Mouse (Mus musculus) embryonic stem cell, embryonic (primary cell): ENCODE data around the gene Slc25a39.

Experiments
- CTCF ChIA-PET, 4 experiments: fragments of 300-600 bp in 2 of 4; fragments of 350-600 bp in 2 of 4; sonication (Branson Sonifier 250); formaldehyde crosslinking; loops; one replicate each; lab custom pipeline; 2022; ENCODE audit warnings: inconsistent platforms in 2 of 4; lab: Charles Lee
- POLR2A ChIA-PET, 4 experiments: fragments of 300-600 bp in 2 of 4; fragments of 350-600 bp in 2 of 4; sonication (Branson Sonifier 250); formaldehyde crosslinking; loops; one replicate each; lab custom pipeline; 2022; ENCODE audit warnings: antibody characterized with exemption in 4 of 4, inconsistent platforms in 1 of 4; lab: Charles Lee

Gene Slc25a39

GRCm38 (mm10) chr11:102441434-102441833, 33.7 kb upstream of the Slc25a39 start:
- POLR2A ChIA-PET = interaction anchor here in 2 of 4 experiments (1.2 kb wide), 2 partner anchors 11 to 141 kb away, joined by 4 read pairs; partner anchors contain the start of gene Grn (in 1 of the 2)
- CTCF ChIA-PET = interaction anchor here in 3 of 4 experiments (0.6 to 1.5 kb wide), 5 partner anchors 10 to 461 kb away, joined by 3 to 8 read pairs (median 4); partner anchors contain the start of gene Grn (in 1 of the 3)

GRCm38 (mm10) chr11:102440255-102440654, 32.5 kb upstream of the Slc25a39 start:
- ChIA-PET CTCF (interaction anchor here in 3 of 4 experiments (0.6 to 2.0 kb wide), 6 partner anchors 10 to 156 kb away, joined by 3 to 7 read pairs (median 4); partner anchors contain the start of genes Grn (in 1 of the 3) and Tmub2 (in 1 of the 3)), POLR2A (interaction anchor here in 3 of 4 experiments (0.6 to 5.1 kb wide), 13 partner anchors 10 to 182 kb away, joined by 3 to 60 read pairs (median 5); partner anchors contain the start of genes Grn (in 2 of the 3), Slc25a39 (in 2 of the 3), Asb16 (in 1 of the 3) and Atxn7l3 (in 1 of the 3))

- CTCF ChIA-PET = interaction anchor here (0.5 to 5.2 kb wide), 62 partner anchors 7 to 399 kb away, joined by 3 to 86 read pairs (median 5); partner anchors contain the start of genes Fam171a2 (in 4 of the 4), Grn (in 3 of the 4), Tmub2 (in 2 of the 4) and BC030867 (in 1 of the 4)
- POLR2A ChIA-PET = interaction anchor here (0.5 to 5.1 kb wide), 52 partner anchors 8 to 355 kb away, joined by 3 to 60 read pairs (median 6); partner anchors contain the start of genes Fam171a2 (in 3 of the 4), Grn (in 3 of the 4), Slc25a39 (in 3 of the 4) and Asb16 (in 2 of the 4)
Measured at GRCm38 (mm10) chr11:102439093-102440082, 31.6 kb upstream of the Slc25a39 start.

GRCm38 (mm10) chr11:102438212-102439092, 30.7 kb upstream of the Slc25a39 start:
- POLR2A ChIA-PET = interaction anchor here (0.5 to 5.1 kb wide), 73 partner anchors 8 to 923 kb away, joined by 3 to 60 read pairs (median 5); partner anchors contain the start of genes Asb16 (in 3 of the 4), Fam171a2 (in 3 of the 4), Grn (in 3 of the 4) and Slc25a39 (in 3 of the 4)
- CTCF ChIA-PET = interaction anchor here (0.5 to 5.2 kb wide), 82 partner anchors 8 to 595 kb away, joined by 3 to 86 read pairs (median 5); partner anchors contain the start of genes Fam171a2 (in 4 of the 4), Grn (in 3 of the 4), Slc25a39 (in 2 of the 4) and Tmub2 (in 2 of the 4)

- ChIA-PET POLR2A (interaction anchor here (0.5 to 5.1 kb wide), 104 partner anchors 7 to 1333 kb away, joined by 3 to 60 read pairs (median 4); partner anchors contain the start of genes Asb16 (in 3 of the 4), Slc25a39 (in 3 of the 4), Fam171a2 (in 2 of the 4) and Rundc3a (in 2 of the 4)), CTCF (interaction anchor here (0.6 to 5.2 kb wide), 87 partner anchors 7 to 419 kb away, joined by 3 to 86 read pairs (median 4); partner anchors contain the start of genes Fam171a2 (in 3 of the 4), Tmub2 (in 3 of the 4), Grn (in 2 of the 4) and Slc25a39 (in 2 of the 4))
Measured at GRCm38 (mm10) chr11:102437120-102438061, 29.6 kb upstream of the Slc25a39 start.

GRCm38 (mm10) chr11:102436471-102436790, 28.7 kb upstream of the Slc25a39 start:
- ChIA-PET CTCF (interaction anchor here (1.0 to 5.2 kb wide), 12 partner anchors 10 to 180 kb away, joined by 3 to 86 read pairs (median 17); partner anchors contain the start of gene Fam171a2 (in 3 of the 4)), POLR2A (interaction anchor here (0.6 to 5.1 kb wide), 48 partner anchors 9 to 217 kb away, joined by 3 to 60 read pairs (median 7); partner anchors contain the start of genes Slc25a39 (in 3 of the 4), Fam171a2 (in 2 of the 4), Tmub2 (in 2 of the 4) and Asb16 (in 1 of the 4))

- CTCF ChIA-PET = interaction anchor here in 2 of 4 experiments (2.3 to 5.2 kb wide), 3 partner anchors 12 to 129 kb away, joined by 18 to 45 read pairs (median 35); partner anchors contain the start of gene Fam171a2 (in 1 of the 2)
- POLR2A ChIA-PET = interaction anchor here in 3 of 4 experiments (0.7 to 5.1 kb wide), 17 partner anchors 8 to 178 kb away, joined by 3 to 57 read pairs (median 7); partner anchors contain the start of genes Fam171a2 (in 2 of the 3), Slc25a39 (in 2 of the 3), Itga2b (in 1 of the 3) and Tmub2 (in 1 of the 3)
Measured at GRCm38 (mm10) chr11:102435754-102436470, 28.2 kb upstream of the Slc25a39 start.

- ChIA-PET POLR2A (interaction anchor here in 2 of 4 experiments (0.6 to 4.0 kb wide), 30 partner anchors 10 to 187 kb away, joined by 3 to 42 read pairs (median 3); partner anchors contain the start of genes Slc25a39 (in 2 of the 2), Asb16 (in 1 of the 2), BC030867 (in 1 of the 2) and Fam171a2 (in 1 of the 2)), CTCF (interaction anchor here (0.8 to 5.2 kb wide), 26 partner anchors 10 to 367 kb away, joined by 3 to 45 read pairs (median 4); partner anchors contain the start of genes Fam171a2 (in 3 of the 4), BC030867 (in 2 of the 4), Tmub2 (in 2 of the 4) and Slc25a39 (in 1 of the 4))
Measured at GRCm38 (mm10) chr11:102434816-102435705, 27.3 kb upstream of the Slc25a39 start.

- ChIA-PET CTCF (interaction anchor here (0.5 to 5.2 kb wide), 37 partner anchors 10 to 807 kb away, joined by 3 to 45 read pairs (median 3); partner anchors contain the start of genes Fam171a2 (in 3 of the 4), Tmub2 (in 3 of the 4), BC030867 (in 2 of the 4) and G6pc3 (in 1 of the 4)), POLR2A (interaction anchor here in 3 of 4 experiments (0.6 to 2.3 kb wide), 27 partner anchors 10 to 186 kb away, joined by 3 to 18 read pairs (median 3); partner anchors contain the start of genes Slc25a39 (in 2 of the 3), Asb16 (in 1 of the 3), BC030867 (in 1 of the 3) and Tmub2 (in 1 of the 3))
Measured at GRCm38 (mm10) chr11:102434406-102434805, 26.7 kb upstream of the Slc25a39 start.

- POLR2A ChIA-PET = interaction anchor here in 3 of 4 experiments (0.6 to 2.3 kb wide), 19 partner anchors 16 to 185 kb away, joined by 3 to 18 read pairs (median 4); partner anchors contain the start of genes Slc25a39 (in 2 of the 3), BC030867 (in 1 of the 3) and Tmub2 (in 1 of the 3)
Measured at GRCm38 (mm10) chr11:102433866-102434265, 26.1 kb upstream of the Slc25a39 start.

GRCm38 (mm10) chr11:102432896-102433295, 25.1 kb upstream of the Slc25a39 start:
- CTCF ChIA-PET = interaction anchor here in 2 of 4 experiments (0.7 to 1.2 kb wide), 3 partner anchors 15 to 124 kb away, joined by 3 to 4 read pairs (median 3); partner anchors contain the start of gene Fam171a2 (in 1 of the 2)
- POLR2A ChIA-PET = interaction anchor here in 2 of 4 experiments (1.1 to 3.8 kb wide), 4 partner anchors 14 to 133 kb away, joined by 3 to 25 read pairs (median 4); partner anchors contain the start of genes Fam171a2 (in 1 of the 2) and Slc25a39 (in 1 of the 2)

More at GRCm38 (mm10) chr11:102433866-102434265, 26.1 kb upstream of the Slc25a39 start:
- CTCF ChIA-PET = interaction anchor here (0.5 to 5.2 kb wide), 36 partner anchors 10 to 806 kb away, joined by 3 to 45 read pairs (median 3); partner anchors contain the start of genes Fam171a2 (in 3 of the 4), Tmub2 (in 3 of the 4), BC030867 (in 2 of the 4) and G6pc3 (in 1 of the 4)
